Mouse (Mus musculus) G1E (cell line): Measurements from ENCODE around the gene Lef1. TPM values are rescaled to one million over a fixed set of nuclear protein-coding genes. Genes with fewer than 3 reads are reported as not detected.
A peak's percentile ranks its signal among the peaks of the same experiment; 100 is the strongest.

Experiments
- ATAC-seq: 2 replicates; pipeline ENCODE4 v1.8.0; 2016; ENCODE audit warnings: mild to moderate bottlenecking; ENCODE audit not compliant: insufficient number of reproducible peaks, poor library complexity, low FRiP score, severe bottlenecking; ENCODE audit errors: extremely low read depth
- DNase-seq: peaks from one replicate; pipeline ENCODE4 v3.0.0; 2012; ENCODE audit warnings: low spot score
- H3K27me3 ChIP-seq: 2 replicates; pipeline ENCODE4 v1.6.1; 2012; ENCODE audit warnings: mild to moderate bottlenecking, low read length, inconsistent platforms; ENCODE audit not compliant: insufficient read depth
- H3K36me3 ChIP-seq: replicated peaks from 2 replicates; pipeline ENCODE3; 2012; ENCODE audit warnings: mild to moderate bottlenecking, inconsistent platforms
- H3K4me1 ChIP-seq: 2 replicates; pipeline ENCODE4 v1.6.1; 2012; ENCODE audit warnings: low read depth, low read length, inconsistent platforms, mixed read lengths; ENCODE audit not compliant: insufficient read depth
- H3K4me3 ChIP-seq: 2 replicates; pipeline ENCODE4 v1.5.1; 2012; ENCODE audit warnings: low read depth, mild to moderate bottlenecking, inconsistent platforms, low read length, moderate library complexity, mixed read lengths
- H3K9me3 ChIP-seq: replicated peaks from 2 replicates; pipeline ENCODE4 v1.6.1; 2012; ENCODE audit warnings: inconsistent platforms
- CTCF ChIP-seq: IDR thresholded peaks from 2 replicates; pipeline ENCODE4 v1.5.1; 2012; ENCODE audit warnings: low read depth, low read length, inconsistent platforms, mixed read lengths
- GATA1 ChIP-seq: IDR thresholded peaks from 2 replicates; pipeline ENCODE4 v1.6.1; 2012; ENCODE audit warnings: borderline replicate concordance, low read length, inconsistent platforms, mixed read lengths
- GATA2 ChIP-seq: IDR thresholded peaks from 2 replicates; pipeline ENCODE4 v1.6.1; 2012; ENCODE audit warnings: low read depth, low read length, inconsistent platforms, borderline replicate concordance
- POLR2AphosphoS5 ChIP-seq: IDR thresholded peaks from 2 replicates; pipeline ENCODE4 v1.6.1; 2012; ENCODE audit warnings: low read depth, low read length, inconsistent platforms; ENCODE audit not compliant: insufficient replicate concordance
- TAL1 ChIP-seq: conservative IDR thresholded peaks from 2 replicates; pipeline ENCODE4 v1.6.1; 2012; ENCODE audit warnings: low read depth, low read length, inconsistent platforms, mixed read lengths
- polyA plus RNA-seq: library from polyadenylated mRNA; stranded (reverse); fragments of >175 nt; gene quantifications from 2 replicates; pipeline ENCODE4 v1.2.3, GENCODE M21; 2012
- total RNA-seq, 2 experiments: library from RNA; stranded (forward) in 1 of 2; stranded (reverse) in 1 of 2; fragments of 200-1000 nt in 1 of 2; fragments of >200 nt in 1 of 2; fragmentation: Nextera tagmentation in 1 of 2; gene quantifications; 2 replicates each; pipeline ENCODE4 v1.2.3; 2014 to 2017

Lef1 gene
- total RNA-seq (2014; fragmentation: Nextera tagmentation) (not detected in 2 replicates), total RNA-seq (2017) (0.11 TPM in 1 of 2 replicates, not detected in the other), polyA plus RNA-seq (not detected in 2 replicates)

DNA sequence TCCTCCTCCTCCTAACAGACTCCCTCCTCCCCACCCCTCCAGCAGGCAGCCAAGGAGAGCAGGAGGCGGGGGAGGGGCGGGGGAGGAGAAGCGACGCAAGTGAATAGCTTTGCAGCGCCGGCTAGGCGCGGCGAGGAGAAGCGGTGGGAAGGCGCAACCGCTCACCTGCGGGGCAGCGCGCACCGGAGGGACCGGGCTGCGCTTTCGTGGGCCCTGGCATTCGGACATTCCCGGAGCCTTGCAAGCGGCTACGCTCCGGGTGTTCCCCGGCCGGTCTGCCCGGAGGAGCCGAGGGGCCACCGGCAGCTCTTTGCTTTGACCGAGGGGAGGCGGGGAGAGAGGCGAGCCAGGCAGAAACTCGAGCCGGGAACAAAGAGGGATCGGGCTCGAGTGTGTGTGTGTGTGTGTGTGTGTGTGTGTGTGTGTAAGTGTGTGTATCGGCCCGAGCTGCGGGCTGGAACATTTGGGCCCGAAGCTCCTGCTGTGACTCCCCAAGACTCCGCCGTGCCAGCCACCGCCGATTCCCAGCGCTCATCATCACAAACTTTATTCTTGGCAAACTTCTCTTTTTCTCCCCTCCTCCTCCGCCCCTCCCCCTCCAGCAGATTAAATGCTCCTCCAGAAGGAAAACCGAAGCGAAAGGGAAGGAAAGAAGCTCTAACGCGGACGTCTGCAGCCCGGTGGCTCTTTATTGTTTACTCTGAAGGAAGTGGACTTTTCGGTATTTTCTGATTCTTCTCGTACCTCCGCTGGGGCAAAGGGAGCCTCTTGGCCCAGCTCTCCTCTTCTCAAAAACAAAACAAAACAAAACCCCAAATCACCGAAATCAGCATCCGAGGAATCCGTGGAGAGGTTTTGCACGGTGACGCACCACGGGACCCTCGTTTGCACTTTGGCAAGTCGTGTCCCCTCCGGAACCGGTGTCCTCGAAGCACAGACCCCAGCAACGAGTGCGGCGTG is at the start of gene Lef1:
Lef1 (plus strand) TSS at position 281 of the 960 bp plus-strand sequence.
- TF ChIP-seq GATA1 (no peak), CTCF (no peak), POLR2AphosphoS5 (no peak), GATA2 (no peak), TAL1 (no peak)
- Histone ChIP-seq H3K4me3 (peak within 1 kb of the TSS; percentile 20; the same call in 1 of the 2 replicates), H3K9me3 (peaks cover 72% of the 10 kb centered on the region), H3K4me1 (no peaks in the 10 kb centered on the region), H3K36me3 (no peaks in the 10 kb centered on the region), H3K27me3 (no peaks in the 10 kb centered on the region)
- ATAC-seq, result no peak
- DNase-seq, result no peak

DNA sequence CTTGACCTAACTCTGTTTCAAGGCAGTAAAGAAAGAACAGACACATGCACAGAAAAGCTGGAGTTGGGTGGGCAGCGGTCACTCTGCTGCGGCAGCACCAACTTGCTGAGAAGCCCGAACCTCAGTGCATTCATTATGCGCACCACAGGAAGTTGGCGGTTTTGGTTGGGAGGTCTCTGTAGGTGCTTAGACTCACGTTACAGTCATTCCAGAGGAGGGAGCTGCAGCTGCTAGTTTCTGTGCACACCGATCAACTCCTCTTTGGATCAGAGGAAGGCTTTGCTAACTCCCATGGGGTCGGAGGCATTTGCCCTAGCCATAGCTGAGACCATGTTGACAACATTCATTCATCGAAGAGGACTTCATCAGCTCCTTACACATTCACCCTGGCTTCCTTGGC is 45.3 kb upstream of the Lef1 start:
- no peaks in the 10 kb centered on the region for H3K4me1 ChIP-seq
- TF ChIP-seq GATA2, result no peak
- no peak for TF ChIP-seq POLR2AphosphoS5
- no peak for TF ChIP-seq TAL1
- TF ChIP-seq GATA1, result no peak
- no peak for TF ChIP-seq CTCF
- no peak for ATAC-seq
- DNase-seq, result no peak
- no peak overlapping the region for H3K4me3 ChIP-seq
- peaks cover 48% of the 10 kb centered on the region for H3K9me3 ChIP-seq
- no peaks in the 10 kb centered on the region for H3K36me3 ChIP-seq
- no peaks in the 10 kb centered on the region for H3K27me3 ChIP-seq

DNA sequence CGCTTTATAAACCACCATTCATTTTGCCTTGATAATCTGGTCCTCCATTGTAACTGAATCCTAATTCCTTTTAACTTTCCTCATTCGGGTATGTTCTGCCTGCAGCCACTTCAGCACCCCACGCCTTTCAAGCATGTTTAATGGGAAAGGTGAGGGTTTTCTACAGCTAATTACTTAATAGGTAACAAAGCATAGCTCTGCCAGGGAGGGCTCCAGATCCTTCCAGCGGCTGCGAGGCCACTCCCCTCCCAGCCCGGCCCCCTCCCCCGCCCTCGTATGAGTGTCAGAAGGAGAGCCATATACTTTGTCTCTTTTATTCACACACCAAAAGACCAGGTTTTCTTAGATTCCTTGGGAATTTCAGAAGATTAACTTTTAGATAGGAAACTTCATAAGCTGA is 44.1 kb upstream of the Lef1 start:
- peaks cover 50% of the 10 kb centered on the region for H3K9me3 ChIP-seq
- H3K36me3 ChIP-seq, result no peaks in the 10 kb centered on the region
- DNase-seq (no peak), ATAC-seq (no peak)
- H3K4me1 ChIP-seq, result no peaks in the 10 kb centered on the region
- H3K27me3 ChIP-seq, result no peaks in the 10 kb centered on the region
- no peak overlapping the region for H3K4me3 ChIP-seq
- TF ChIP-seq GATA1 (no peak), GATA2 (no peak), CTCF (no peak), TAL1 (no peak), POLR2AphosphoS5 (no peak)

DNA sequence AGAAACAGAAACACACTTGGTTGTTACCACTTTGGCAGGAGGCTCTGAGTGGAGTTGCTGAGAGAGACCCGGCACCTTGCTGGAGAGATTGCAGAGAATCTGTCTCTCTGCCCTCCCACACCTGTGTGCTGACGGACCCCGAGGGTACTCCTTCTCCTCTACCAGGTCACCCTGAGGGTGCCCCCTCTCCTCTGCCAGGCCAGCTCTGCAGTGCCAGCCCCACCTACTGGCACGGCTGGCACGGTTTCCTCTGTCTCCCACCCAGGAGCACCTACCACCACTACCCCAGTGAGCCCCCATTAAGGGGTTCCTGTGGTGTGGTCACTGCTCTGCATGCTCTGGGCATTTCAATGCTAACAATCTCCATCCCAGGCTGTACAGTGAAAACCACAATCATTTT is 42.3 kb upstream of the Lef1 start:
- H3K27me3 ChIP-seq, result no peaks in the 10 kb centered on the region
- no peaks in the 10 kb centered on the region for H3K36me3 ChIP-seq
- H3K4me1 ChIP-seq, result no peaks in the 10 kb centered on the region
- H3K4me3 ChIP-seq, result no peak overlapping the region
- no peak for ATAC-seq
- H3K9me3 ChIP-seq, result peaks cover 49% of the 10 kb centered on the region
- no peak for TF ChIP-seq GATA2
- no peak for TF ChIP-seq GATA1
- no peak for TF ChIP-seq CTCF
- TF ChIP-seq POLR2AphosphoS5, result no peak
- TF ChIP-seq TAL1, result no peak
- DNase-seq, result no peak

DNA sequence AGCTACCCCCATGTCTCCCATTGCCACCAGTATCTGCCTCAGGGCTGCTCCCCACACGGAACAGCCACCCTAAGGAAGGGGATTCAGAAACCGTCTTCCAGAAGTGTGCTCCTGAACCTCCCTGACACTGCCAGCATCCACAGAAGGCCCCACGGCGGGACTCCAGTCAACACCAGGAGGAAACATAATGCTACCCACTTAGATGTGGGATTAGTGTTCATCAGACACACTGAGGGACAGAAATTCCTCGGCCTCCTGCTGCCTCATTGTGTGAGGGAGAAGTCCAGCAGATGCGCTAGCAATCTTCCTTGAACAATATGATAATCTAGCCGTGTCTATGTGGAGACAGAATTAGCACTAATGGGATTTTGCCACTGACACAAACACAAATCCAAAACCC is 40.1 kb upstream of the Lef1 start:
- H3K9me3 ChIP-seq, result peaks cover 57% of the 10 kb centered on the region
- no peak for TF ChIP-seq POLR2AphosphoS5
- TF ChIP-seq GATA1, result no peak
- no peak for TF ChIP-seq CTCF
- TF ChIP-seq TAL1, result no peak
- no peak for TF ChIP-seq GATA2
- ATAC-seq, result no peak
- no peaks in the 10 kb centered on the region for H3K4me1 ChIP-seq
- H3K27me3 ChIP-seq, result no peaks in the 10 kb centered on the region
- no peaks in the 10 kb centered on the region for H3K36me3 ChIP-seq
- no peak overlapping the region for H3K4me3 ChIP-seq
- DNase-seq, result no peak

DNA sequence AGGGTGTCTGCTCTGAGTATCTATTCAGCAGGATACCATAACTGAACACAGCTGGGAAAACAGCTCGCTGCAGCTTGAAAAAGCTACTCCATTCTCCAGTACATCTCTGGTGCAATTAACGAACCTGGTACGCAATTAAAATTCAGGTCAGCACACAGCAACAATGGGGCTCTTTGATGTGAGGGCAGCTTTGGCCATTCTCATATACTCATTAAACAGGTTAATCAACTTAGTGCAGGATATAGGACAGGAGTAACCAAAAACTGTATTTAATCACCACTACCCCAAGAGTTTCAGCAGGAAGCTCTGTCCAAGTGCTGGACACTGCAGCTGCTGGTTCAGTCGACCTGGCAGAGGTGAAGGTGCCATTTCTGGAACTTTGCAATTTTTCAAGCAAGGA is 37.6 kb upstream of the Lef1 start:
- peaks cover 62% of the 10 kb centered on the region for H3K9me3 ChIP-seq
- ATAC-seq (no peak), DNase-seq (no peak)
- H3K4me1 ChIP-seq, result no peaks in the 10 kb centered on the region
- H3K36me3 ChIP-seq, result no peaks in the 10 kb centered on the region
- no peaks in the 10 kb centered on the region for H3K27me3 ChIP-seq
- no peak for TF ChIP-seq TAL1
- TF ChIP-seq GATA2, result no peak
- no peak for TF ChIP-seq GATA1
- no peak for TF ChIP-seq POLR2AphosphoS5
- no peak for TF ChIP-seq CTCF
- no peak overlapping the region for H3K4me3 ChIP-seq
